Mouse (Mus musculus): ENCODE measurements at regions not wholly inside any gene's neighbourhood (a gene's known extent, or its start where the extent isn't known, plus 50 kb on each side); places are given as distances from the start of the nearest gene placed in this dataset.
A peak's percentile ranks its signal among the peaks of the same experiment; 100 is the strongest.

- no peak for ATAC-seq (replicated peaks; ENCODE audit: low FRiP score, poor library complexity, severe bottlenecking)
Measured at GRCm38 (mm10) chr12:35429473-35429872, 105.4 kb downstream of the Ahr start.

GRCm38 (mm10) chr12:35419206-35419605 lies 115.6 kb downstream of the Ahr start:
- no peak for ATAC-seq (replicated peaks; ENCODE audit: low FRiP score, poor library complexity, severe bottlenecking)

- ATAC-seq (replicated peaks; ENCODE audit: low FRiP score, poor library complexity, severe bottlenecking) = no peak
Measured at GRCm38 (mm10) chr12:35417943-35418342, 116.9 kb downstream of the Ahr start.

- ATAC-seq (replicated peaks; ENCODE audit: low FRiP score, poor library complexity, severe bottlenecking) = no peak
Measured at GRCm38 (mm10) chr12:35416583-35416982, 118.3 kb downstream of the Ahr start.

- ATAC-seq (replicated peaks; ENCODE audit: low FRiP score, poor library complexity, severe bottlenecking) = no peak
Measured at GRCm38 (mm10) chr12:35412715-35413114, 122.1 kb downstream of the Ahr start.

- ATAC-seq (replicated peaks; ENCODE audit: low FRiP score, poor library complexity, severe bottlenecking) = no peak
Measured at GRCm38 (mm10) chr12:35408461-35408860, 126.4 kb downstream of the Ahr start.

GRCm38 (mm10) chr12:35408044-35408443 lies 126.8 kb downstream of the Ahr start:
- ATAC-seq (replicated peaks; ENCODE audit: low FRiP score, poor library complexity, severe bottlenecking) = no peak

GRCm38 (mm10) chr12:35401853-35402252 lies 133.0 kb downstream of the Ahr start:
- no peak for ATAC-seq (replicated peaks; ENCODE audit: low FRiP score, poor library complexity, severe bottlenecking)

GRCm38 (mm10) chr12:35401219-35401618 lies 133.6 kb downstream of the Ahr start:
- ATAC-seq (replicated peaks; ENCODE audit: low FRiP score, poor library complexity, severe bottlenecking) = no peak

GRCm38 (mm10) chr12:35395211-35395610 lies 139.6 kb downstream of the Ahr start:
- no peak for ATAC-seq (replicated peaks; ENCODE audit: low FRiP score, poor library complexity, severe bottlenecking)

GRCm38 (mm10) chr12:35392111-35392510 lies 142.7 kb downstream of the Ahr start:
- ATAC-seq (replicated peaks; ENCODE audit: low FRiP score, poor library complexity, severe bottlenecking) = no peak

GRCm38 (mm10) chr12:35390266-35390665 lies 144.6 kb downstream of the Ahr start:
- ATAC-seq (replicated peaks; ENCODE audit: low FRiP score, poor library complexity, severe bottlenecking) = no peak

GRCm38 (mm10) chr12:35389839-35390238 lies 145.0 kb downstream of the Ahr start:
- ATAC-seq (replicated peaks; ENCODE audit: low FRiP score, poor library complexity, severe bottlenecking) = no peak

GRCm38 (mm10) chr12:35384211-35384610 lies 150.6 kb downstream of the Ahr start:
- ATAC-seq (replicated peaks; ENCODE audit: low FRiP score, poor library complexity, severe bottlenecking) = no peak

GRCm38 (mm10) chr12:35377266-35377665 lies 157.6 kb downstream of the Ahr start:
- no peak for ATAC-seq (replicated peaks; ENCODE audit: low FRiP score, poor library complexity, severe bottlenecking)

- no peak for ATAC-seq (replicated peaks; ENCODE audit: low FRiP score, poor library complexity, severe bottlenecking)
Measured at GRCm38 (mm10) chr12:35376365-35376764, 158.5 kb downstream of the Ahr start.

- no peak for ATAC-seq (replicated peaks; ENCODE audit: low FRiP score, poor library complexity, severe bottlenecking)
Measured at GRCm38 (mm10) chr12:35357901-35358300, 176.9 kb downstream of the Ahr start.

- ATAC-seq (replicated peaks; ENCODE audit: low FRiP score, poor library complexity, severe bottlenecking) = no peak
Measured at GRCm38 (mm10) chr12:35338191-35338954, 196.5 kb downstream of the Ahr start.

- ATAC-seq (replicated peaks; ENCODE audit: low FRiP score, poor library complexity, severe bottlenecking) = no peak
Measured at GRCm38 (mm10) chr12:35336314-35336713, 198.5 kb downstream of the Ahr start.

GRCm38 (mm10) chr12:35334344-35335075 lies 200.3 kb downstream of the Ahr start:
- ATAC-seq (replicated peaks; ENCODE audit: low FRiP score, poor library complexity, severe bottlenecking) = no peak

GRCm38 (mm10) chr12:35331303-35331702 lies 203.5 kb downstream of the Ahr start:
- peak; percentile 75; the same call in 1 of the 2 replicates for ATAC-seq (replicated peaks; ENCODE audit: low FRiP score, poor library complexity, severe bottlenecking)

Data from erythroblast, adult 5-6 weeks (primary cell).